Mouse (Mus musculus) lung, postnatal 0 days (tissue): ENCODE results near the gene Supt5.

ENCODE experiments used
- CTCF ChIP-seq: IDR thresholded peaks from 2 replicates; pipeline ENCODE4 v1.5.1; 2016; ENCODE audit warnings: antibody characterized with exemption, mild to moderate bottlenecking
- EP300 ChIP-seq: IDR thresholded peaks from 2 replicates; pipeline ENCODE4 v1.6.1; 2016; ENCODE audit warnings: antibody characterized with exemption, mild to moderate bottlenecking, control low read depth

- no peak for TF ChIP-seq CTCF
- no peak for TF ChIP-seq EP300
These were observed 32.9 kb downstream of the Supt5 start for GRCm38 (mm10) chr7:28305641-28306040.
